Mouse (Mus musculus) midbrain, embryonic 16.5 days (tissue): Measurements from ENCODE around the gene Uspl1. TPM values are rescaled to one million over a fixed set of nuclear protein-coding genes. Genes with fewer than 3 reads are reported as not detected.

Experiments used
- microRNA-seq: library from miRNA; unstranded; fragments of <30 nt; microRNA quantifications from one replicate; pipeline ENCODE4, GENCODE M21; 2017
- polyA plus RNA-seq: library from polyadenylated mRNA; unstranded; fragments of >200 nt; fragmentation: Nextera tagmentation; extraction: Ambion mirVana; gene quantifications from 2 replicates; pipeline ENCODE4 v1.2.1, GENCODE M21; 2015

Uspl1 gene
- polyA plus RNA-seq, 1 experiment from 2014 or later, result 53.5 TPM

Small RNA genes lying within 50 kb of the gene (microRNA-seq; reads per million reads assigned to microRNA genes)
- not detected for gene Gm24105

Other genes starting within 250 kb of the Uspl1 start
- 5.7 and 6.7 TPM in 2 replicates for gene Gm42791, start 189.2 kb upstream of the Uspl1 start, polyA plus RNA-seq
- 696 and 767 TPM in 2 replicates for gene Hmgb1, start 139 bp downstream of the Uspl1 start, polyA plus RNA-seq
- gene Alox5ap, start 80.4 kb downstream of the Uspl1 start, polyA plus RNA-seq, result 9.3 and 12.6 TPM in 2 replicates
- gene Medag, start 227.4 kb downstream of the Uspl1 start, polyA plus RNA-seq, result 2.0 and 2.8 TPM in 2 replicates